Mouse (Mus musculus) hindbrain, embryonic 10.5 days (tissue): ENCODE results near the gene Leo1. TPM values are rescaled to one million over a fixed set of nuclear protein-coding genes. Genes with fewer than 3 reads are reported as not detected.

Experiments
- DNase-seq: peaks from one replicate; pipeline ENCODE4 v3.0.0-alpha.2; 2017; ENCODE audit warnings: low spot score
- H3K27ac ChIP-seq: fragments of 300-500 bp; sonication (generic); 2 replicates; pipeline ENCODE4 v1.5.1; 2016; ENCODE audit warnings: mild to moderate bottlenecking, moderate library complexity
- H3K27me3 ChIP-seq: fragments of 300-500 bp; sonication (generic); 2 replicates; pipeline ENCODE4 v1.6.1; 2016; ENCODE audit warnings: mild to moderate bottlenecking; ENCODE audit not compliant: poor library complexity, insufficient read depth, severe bottlenecking
- H3K36me3 ChIP-seq: fragments of 300-500 bp; sonication (generic); 2 replicates; pipeline ENCODE4 v1.6.1; 2016; ENCODE audit warnings: mild to moderate bottlenecking, moderate library complexity
- H3K4me1 ChIP-seq: fragments of 300-500 bp; sonication (generic); replicated peaks from 2 replicates; pipeline ENCODE4 v1.6.1; 2016; ENCODE audit warnings: mild to moderate bottlenecking
- H3K4me3 ChIP-seq: fragments of 300-500 bp; sonication (generic); 2 replicates; pipeline ENCODE4 v1.5.1; 2016; ENCODE audit warnings: mild to moderate bottlenecking, moderate library complexity
- H3K9me3 ChIP-seq: fragments of 300-500 bp; sonication (generic); 2 replicates; pipeline ENCODE4 v1.6.1; 2016; ENCODE audit warnings: mild to moderate bottlenecking, moderate library complexity
- WGBS: fragments of 180-500 bp; shearing (Covaris S2); methylation state at CpG from one replicate; pipeline ENCODE4 v1.1.7; 2016; 5-methylcytosine and 5-hydroxymethylcytosine counted together
- polyA plus RNA-seq: library from polyadenylated mRNA; unstranded; fragments of >200 nt; fragmentation: Nextera tagmentation; extraction: Ambion mirVana; gene quantifications from 2 replicates; pipeline ENCODE4 v1.2.1, GENCODE M21; 2016

The Leo1 gene
- polyA plus RNA-seq = 38.4 and 51.6 TPM in 2 replicates

DNA sequence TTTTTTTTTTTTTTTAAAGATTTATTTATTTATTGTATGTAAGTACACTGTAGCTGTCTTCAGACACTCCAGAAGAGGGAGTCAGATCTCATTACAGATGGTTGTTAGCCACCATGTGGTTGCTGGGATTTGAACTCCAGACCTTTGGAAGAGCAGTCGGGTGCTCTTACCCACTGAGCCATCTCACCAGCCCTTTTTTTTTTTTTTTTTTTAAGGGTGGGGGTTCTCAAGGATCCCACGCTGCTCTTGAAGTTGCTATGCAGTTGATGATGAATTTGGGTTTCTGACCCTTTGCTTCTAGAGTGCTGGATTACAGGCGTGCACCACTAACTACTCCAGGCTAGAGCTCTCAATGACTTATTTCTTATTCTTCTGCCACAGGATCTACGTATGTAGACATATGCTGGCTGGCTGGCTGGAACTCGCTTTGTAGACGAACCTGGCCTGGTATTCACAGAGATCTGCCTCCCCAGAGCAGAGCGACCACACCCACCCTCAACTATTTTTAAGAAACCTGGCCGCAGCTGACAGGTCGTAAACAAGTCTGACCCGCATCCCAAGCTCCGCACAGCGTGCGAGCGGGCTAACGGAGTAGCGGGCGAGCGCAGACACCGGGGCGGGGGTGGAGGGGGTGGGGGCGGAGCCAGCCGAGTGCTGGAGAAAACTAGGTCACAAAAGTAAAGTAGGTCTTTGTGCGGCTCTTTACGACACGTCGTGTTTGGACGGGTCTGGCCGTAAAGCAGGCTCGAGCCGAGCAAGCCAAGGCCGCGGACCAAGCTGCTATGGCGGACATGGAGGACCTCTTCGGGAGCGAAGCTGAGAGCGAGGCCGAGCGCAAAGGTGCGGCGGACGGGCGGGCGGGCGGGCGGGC lies at the start of gene Leo1:
Leo1 (plus strand) TSS at position 729 of the 871 bp plus-strand sequence.
- Histone ChIP-seq H3K27me3 (no peaks in the 10 kb centered on the region), H3K36me3 (peaks cover 20% of the 10 kb centered on the region), H3K4me3 (peak within 1 kb of the TSS; percentile 90), H3K9me3 (no peaks in the 10 kb centered on the region), H3K4me1 (peaks cover 23% of the 10 kb centered on the region), H3K27ac (peak within 1 kb of the TSS; percentile 96)
- WGBS = 1% methylated on average over 45 of the region's 45 CpGs
- peak; percentile 91 for DNase-seq

DNA sequence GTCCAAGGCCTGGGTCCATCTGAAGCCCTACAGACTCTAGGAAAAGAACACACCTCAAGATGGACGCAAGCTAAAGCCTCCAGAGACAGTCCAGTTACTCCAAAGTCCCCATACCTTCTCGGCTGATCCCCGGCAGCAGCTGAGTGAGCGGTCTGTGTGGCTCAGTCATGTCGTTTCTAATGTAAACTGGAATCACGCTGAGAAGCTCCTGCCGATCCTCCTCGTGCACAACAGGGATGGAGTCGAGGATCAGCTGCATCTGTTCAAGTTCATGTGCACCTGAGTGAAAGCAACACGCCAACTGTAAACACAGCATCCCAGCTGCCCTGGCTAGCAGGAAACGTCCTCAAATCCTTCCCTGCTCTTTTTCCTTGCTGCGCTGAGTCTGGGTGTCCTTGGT lies 48.1 kb upstream of the Leo1 start:
- Histone ChIP-seq H3K36me3 (peaks cover 100% of the 10 kb centered on the region), H3K27ac (no peak overlapping the region), H3K9me3 (no peaks in the 10 kb centered on the region), H3K27me3 (no peaks in the 10 kb centered on the region), H3K4me3 (no peak overlapping the region), H3K4me1 (no peaks in the 10 kb centered on the region)
- DNase-seq = no peak
- WGBS = 85% methylated on average over 12 of the region's 12 CpGs

DNA sequence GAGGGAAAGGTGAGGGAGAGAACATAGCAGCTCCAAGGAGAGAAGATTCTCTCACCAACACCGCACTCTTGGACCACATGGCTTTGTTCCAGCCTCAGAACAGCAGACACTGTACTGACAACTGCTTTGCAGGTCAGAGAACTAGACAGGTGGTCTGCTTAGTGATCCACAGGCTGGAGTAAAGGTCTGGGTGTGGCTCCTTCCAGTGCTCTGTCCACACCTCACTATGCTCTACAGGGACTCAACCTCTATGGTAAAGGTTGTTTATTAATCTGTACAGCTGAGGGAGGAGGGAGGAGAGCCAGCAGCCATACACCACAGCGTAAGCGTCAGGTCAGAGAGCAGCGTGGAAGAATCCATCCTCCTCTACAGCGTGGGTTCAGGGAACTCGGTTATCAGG lies 45.4 kb upstream of the Leo1 start:
- Histone ChIP-seq H3K4me3 (no peak overlapping the region), H3K9me3 (no peaks in the 10 kb centered on the region), H3K27ac (no peak overlapping the region), H3K4me1 (no peaks in the 10 kb centered on the region), H3K36me3 (peaks cover 83% of the 10 kb centered on the region), H3K27me3 (no peaks in the 10 kb centered on the region)
- no peak for DNase-seq
- WGBS = 90% methylated on average over 6 of the region's 6 CpGs

DNA sequence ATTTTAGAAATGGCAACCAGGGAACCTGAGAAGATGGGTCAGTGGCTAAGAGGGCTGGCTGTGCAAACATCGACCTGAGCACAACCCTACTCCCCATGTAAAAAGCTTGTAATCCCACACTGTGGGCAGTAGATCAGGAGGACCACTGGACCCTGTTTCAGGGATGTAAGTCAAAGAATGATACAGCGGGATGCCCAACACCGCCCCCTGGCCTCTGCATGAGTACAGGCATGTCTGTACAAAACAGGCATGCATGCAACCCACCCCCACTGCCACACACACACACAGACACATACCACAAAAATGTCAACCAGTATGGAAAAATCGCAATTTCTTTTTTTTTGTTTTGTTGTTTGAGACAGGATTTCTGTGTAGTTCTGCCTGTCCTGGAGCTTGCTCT lies 42.3 kb upstream of the Leo1 start:
- Histone ChIP-seq H3K36me3 (peaks cover 52% of the 10 kb centered on the region), H3K27ac (no peak overlapping the region), H3K4me3 (no peak overlapping the region), H3K9me3 (no peaks in the 10 kb centered on the region), H3K4me1 (peaks cover 24% of the 10 kb centered on the region), H3K27me3 (no peaks in the 10 kb centered on the region)
- 89% methylated on average over 4 of the region's 4 CpGs for WGBS
- no peak for DNase-seq

DNA sequence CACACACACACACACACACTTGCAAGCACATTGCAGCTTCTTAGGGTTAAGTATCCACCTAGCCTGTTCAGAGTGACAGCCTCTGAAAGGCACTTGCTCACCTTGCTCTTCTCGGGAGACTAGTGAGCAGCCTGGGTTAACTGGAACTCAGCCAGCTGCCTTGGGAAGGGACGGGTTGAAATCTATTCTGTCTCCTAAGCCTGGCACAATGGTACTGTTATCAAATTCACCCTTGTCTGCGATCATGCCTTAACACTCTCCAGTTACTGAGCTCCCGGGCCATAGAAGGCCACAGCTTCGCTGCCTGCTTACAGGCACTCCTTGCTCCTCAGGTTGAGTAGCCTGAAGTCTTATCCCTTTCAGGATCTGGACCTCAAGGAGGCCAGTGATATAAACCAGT lies 40.7 kb upstream of the Leo1 start:
- no peak overlapping the region for H3K4me3 ChIP-seq
- 90% methylated on average over 5 of the region's 5 CpGs for WGBS
- DNase-seq = no peak

DNA sequence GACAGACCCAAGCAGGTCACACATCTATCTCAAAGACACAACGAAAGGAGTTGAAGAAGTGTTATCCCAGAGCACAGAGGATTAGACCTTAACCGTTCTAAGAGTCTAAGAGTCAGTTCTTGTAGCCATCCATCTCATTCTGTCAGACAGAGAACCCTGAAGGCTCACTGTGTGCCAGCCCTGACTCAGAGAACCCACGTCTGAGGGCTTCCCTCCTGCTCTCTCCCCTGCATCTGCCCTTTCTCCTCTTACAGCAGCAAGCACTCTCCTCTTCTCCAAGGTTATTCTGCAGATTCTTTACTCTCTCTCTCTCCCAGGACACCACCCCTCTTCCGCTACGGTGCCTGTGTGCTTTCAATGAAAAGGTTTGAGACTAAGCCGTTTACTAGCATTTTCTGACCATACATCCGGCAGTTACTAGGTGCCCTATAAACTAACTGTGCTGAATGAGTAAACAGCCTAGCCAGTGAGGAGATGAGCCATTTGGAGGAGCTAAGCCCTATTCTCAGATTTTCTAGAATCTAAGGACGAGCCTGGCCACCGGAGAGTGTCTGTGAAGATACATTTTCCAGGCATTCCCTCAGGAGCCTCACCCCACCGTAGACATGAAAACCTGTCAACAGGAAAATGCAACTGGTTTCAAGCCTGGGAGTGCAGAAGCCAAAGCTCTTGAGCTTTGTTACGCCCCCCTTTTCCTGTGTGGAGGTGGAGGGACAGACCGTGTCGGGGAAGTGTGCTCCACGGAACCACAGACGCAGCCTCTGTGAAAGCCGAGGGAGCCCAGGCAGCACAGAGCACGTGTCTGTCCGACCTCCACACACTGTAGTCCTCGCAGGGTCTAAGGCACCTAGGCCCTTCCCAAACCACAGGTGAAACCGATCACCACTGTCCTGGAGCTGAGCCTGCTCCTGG lies 39.5 kb upstream of the Leo1 start:
- no peak for DNase-seq
- Histone ChIP-seq H3K27ac (no peak overlapping the region), H3K4me1 (peaks cover 50% of the 10 kb centered on the region), H3K4me3 (no peak overlapping the region), H3K27me3 (no peaks in the 10 kb centered on the region), H3K36me3 (peaks cover 24% of the 10 kb centered on the region), H3K9me3 (no peaks in the 10 kb centered on the region)
- 90% methylated on average over 20 of the region's 20 CpGs for WGBS

More for the DNA sequence above, 40.7 kb upstream of the Leo1 start:
- Histone ChIP-seq H3K27me3 (no peaks in the 10 kb centered on the region), H3K9me3 (no peaks in the 10 kb centered on the region), H3K36me3 (peaks cover 36% of the 10 kb centered on the region), H3K27ac (no peak overlapping the region), H3K4me1 (peaks cover 39% of the 10 kb centered on the region)

DNA sequence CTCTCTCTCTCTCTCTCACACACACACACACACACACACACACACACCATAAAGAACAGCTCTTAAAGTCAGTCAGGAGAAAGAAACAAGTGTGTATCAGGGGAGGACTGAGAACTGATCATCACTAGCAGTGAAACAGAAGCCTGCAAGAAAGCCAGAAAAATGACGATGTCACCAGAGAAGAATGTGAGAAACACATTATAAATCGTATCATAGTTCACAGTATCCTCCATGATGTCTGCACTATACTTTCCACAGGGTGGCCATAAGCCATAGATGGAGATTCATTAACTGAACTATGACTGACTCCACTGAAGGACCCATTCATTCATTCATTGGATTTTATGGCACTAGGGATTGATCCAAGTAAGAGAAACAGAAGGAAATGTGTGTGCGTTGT lies 37.8 kb upstream of the Leo1 start:
- Histone ChIP-seq H3K36me3 (peaks cover 7% of the 10 kb centered on the region), H3K9me3 (no peaks in the 10 kb centered on the region), H3K27me3 (no peaks in the 10 kb centered on the region), H3K4me1 (peaks cover 65% of the 10 kb centered on the region), H3K27ac (no peak overlapping the region), H3K4me3 (no peak overlapping the region)
- no peak for DNase-seq
- WGBS = 88% methylated on average over 3 of the region's 3 CpGs

DNA sequence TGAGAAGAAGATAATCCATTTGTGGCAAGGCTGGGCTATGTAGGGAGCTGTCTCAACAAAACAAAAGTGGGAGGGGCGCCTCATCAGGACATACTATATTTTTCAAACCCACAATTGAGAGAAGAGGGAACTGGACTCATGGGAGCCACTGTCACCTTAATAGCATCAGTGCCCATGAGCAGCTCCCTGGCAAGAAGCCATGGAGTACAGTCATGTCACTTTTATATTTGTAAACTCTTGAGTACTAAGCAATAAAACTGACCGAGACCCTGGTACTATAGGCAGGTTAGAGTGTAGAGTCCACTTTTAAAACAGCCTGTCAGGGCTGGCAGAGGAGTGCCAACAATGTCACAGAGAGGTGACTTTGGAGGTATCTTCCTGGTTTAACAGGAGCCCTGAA lies 35.2 kb upstream of the Leo1 start:
- Histone ChIP-seq H3K4me3 (no peak overlapping the region), H3K9me3 (no peaks in the 10 kb centered on the region), H3K27me3 (no peaks in the 10 kb centered on the region), H3K4me1 (peaks cover 79% of the 10 kb centered on the region), H3K27ac (no peak overlapping the region), H3K36me3 (no peaks in the 10 kb centered on the region)
- DNase-seq = no peak
- 96% methylated on average over 2 of the region's 2 CpGs for WGBS

DNA sequence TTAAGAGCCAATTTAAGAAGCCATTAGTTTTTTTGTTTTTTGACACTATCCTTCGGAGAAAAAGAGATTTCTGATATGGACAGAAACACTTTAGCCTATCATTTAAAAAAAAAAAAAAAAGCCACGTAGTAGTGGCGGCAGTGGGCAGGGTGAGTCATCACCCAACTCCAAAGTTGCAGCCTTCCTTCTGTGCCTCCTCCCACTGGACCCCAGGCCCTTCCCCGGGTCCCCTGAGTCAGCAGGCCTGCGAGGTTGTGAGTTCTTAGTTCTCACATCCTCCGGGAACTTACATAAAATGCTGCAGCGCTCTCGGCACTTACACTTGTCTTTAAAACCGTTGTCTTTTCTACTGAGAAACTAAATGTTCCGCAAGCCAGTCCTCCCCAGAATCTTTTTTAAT lies 33.5 kb upstream of the Leo1 start:
- peak; percentile 29 for DNase-seq
- H3K36me3 ChIP-seq = no peaks in the 10 kb centered on the region
- WGBS = 17% methylated on average over 10 of the region's 10 CpGs
- no peaks in the 10 kb centered on the region for H3K9me3 ChIP-seq
- peaks cover 68% of the 10 kb centered on the region for H3K4me1 ChIP-seq
- no peaks in the 10 kb centered on the region for H3K27me3 ChIP-seq
- H3K4me3 ChIP-seq = peak overlapping the region; percentile 96
- peak overlapping the region; percentile 29; the same call in 1 of the 2 replicates for H3K27ac ChIP-seq

DNA sequence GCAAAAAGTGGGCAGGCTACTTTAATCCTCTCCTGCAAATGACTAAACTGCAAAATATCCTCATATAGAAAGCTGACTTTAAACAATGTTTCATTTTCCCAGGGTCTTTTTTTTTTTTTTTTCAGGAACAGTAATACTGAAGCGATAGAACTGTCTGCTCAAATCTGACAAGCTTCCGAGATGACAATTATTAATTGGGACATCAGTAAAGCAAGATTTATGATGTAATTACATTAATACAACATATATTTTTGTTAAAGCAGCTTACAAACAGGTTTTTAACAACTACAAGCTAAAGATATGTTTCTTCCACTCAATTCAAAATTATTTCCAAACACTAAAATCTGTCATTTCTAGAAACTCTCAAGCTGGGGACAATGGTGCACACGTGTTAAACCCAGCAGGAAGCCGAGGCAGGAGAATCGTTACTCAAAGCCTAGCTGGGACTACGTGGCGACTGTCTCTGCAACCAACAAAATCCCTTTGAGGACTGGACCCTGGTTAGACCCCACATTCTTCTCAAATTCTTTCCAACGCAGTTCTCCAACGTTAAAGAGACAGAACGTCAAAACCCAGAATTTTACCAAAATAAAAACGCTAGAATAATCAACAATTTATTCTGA lies 33.0 kb upstream of the Leo1 start:
- no peaks in the 10 kb centered on the region for H3K36me3 ChIP-seq
- H3K4me3 ChIP-seq = peak overlapping the region; percentile 96
- H3K27ac ChIP-seq = peak overlapping the region; percentile 100
- 4% methylated on average over 11 of the region's 11 CpGs for WGBS
- H3K4me1 ChIP-seq = peaks cover 63% of the 10 kb centered on the region
- no peaks in the 10 kb centered on the region for H3K9me3 ChIP-seq
- no peaks in the 10 kb centered on the region for H3K27me3 ChIP-seq
- no peak for DNase-seq

DNA sequence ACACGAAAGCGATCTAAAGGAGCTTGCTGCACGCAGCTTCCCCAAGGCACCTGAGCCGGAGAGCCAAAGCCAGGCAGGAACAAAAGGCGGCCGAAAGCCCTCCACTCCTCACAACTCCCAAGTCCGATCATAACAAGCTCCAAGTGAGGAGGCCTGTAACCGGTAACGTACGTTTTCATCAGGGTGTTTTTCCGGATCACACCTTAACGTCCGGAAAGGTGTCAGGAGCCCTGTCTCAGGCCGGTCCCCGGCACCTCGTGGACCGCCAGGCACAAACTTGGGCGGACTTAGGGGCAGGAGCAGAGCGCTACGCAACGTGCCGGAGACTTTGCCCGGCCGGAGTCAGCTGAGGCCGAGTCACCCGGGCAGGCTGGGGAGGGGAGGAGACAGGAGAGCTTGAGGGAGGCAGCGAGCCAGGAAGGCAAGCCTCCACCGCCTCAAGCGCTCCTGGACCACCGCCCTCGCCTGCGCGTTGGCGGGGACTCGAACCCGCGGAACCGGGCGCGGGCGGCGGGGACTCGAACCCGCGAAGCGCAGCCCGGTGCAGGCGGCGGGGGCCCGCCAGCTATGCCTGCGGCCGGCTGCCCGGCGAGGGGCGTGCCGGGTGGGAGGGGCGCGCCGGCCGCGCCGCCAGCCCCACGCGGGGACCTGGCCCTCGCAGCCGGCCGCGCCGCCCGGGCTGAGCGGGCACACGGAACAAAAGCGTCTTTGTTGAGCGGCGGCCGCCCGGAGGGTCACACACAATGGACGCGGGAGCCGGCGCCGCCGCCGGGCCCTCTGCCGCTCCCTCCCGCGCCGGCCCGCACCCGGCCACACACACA lies 32.1 kb upstream of the Leo1 start:
- Histone ChIP-seq H3K36me3 (no peaks in the 10 kb centered on the region), H3K9me3 (no peaks in the 10 kb centered on the region), H3K27me3 (no peaks in the 10 kb centered on the region), H3K4me1 (peaks cover 54% of the 10 kb centered on the region), H3K4me3 (peak overlapping the region; percentile 96), H3K27ac (peak overlapping the region; percentile 100)
- WGBS = under 1% methylated on average over 90 of the region's 90 CpGs
- DNase-seq = peak; percentile 77

DNA sequence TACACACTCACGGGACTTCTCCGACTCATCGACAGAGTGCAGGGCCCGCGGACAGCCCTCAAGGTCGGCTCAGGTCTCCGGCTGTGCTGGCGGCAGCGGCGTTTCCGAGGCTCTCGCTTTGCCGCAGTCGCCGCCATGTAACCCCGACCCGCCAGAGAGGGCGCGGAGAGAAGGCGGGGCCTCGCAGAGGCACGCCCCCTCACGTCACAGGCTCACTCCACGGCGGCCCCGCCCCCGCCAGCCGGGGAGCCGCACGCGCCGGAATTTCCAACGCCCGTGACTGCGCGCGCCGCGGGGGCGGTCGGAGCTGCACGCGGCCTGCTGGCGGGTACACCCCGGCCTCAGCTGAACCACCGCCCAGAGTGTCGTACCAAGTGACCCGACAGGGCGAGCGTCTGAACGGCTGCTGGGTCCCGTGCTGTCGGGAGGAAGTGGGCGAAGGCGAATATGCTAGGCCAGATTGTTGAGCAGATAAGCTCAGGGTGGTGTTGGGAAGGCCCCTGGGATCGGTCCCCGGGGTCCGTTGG lies 31.4 kb upstream of the Leo1 start, which contains the start of gene Mapk6:
Mapk6 (minus strand) TSS at position 154 of the 527 bp plus-strand sequence.
- WGBS = under 1% methylated on average over 58 of the region's 58 CpGs
- Histone ChIP-seq H3K36me3 (no peaks in the 10 kb centered on the region), H3K4me3 (peak within 1 kb of the TSS; percentile 96), H3K27me3 (no peaks in the 10 kb centered on the region), H3K9me3 (no peaks in the 10 kb centered on the region), H3K4me1 (peaks cover 47% of the 10 kb centered on the region), H3K27ac (peak within 1 kb of the TSS; percentile 100)
- DNase-seq = peak; percentile 94
